Mouse (Mus musculus) cerebellum, adult 8-10 months (tissue): ENCODE data around the gene Tmem211.

Source experiments
- DNase-seq: peaks from one replicate; pipeline ENCODE4 v3.0.0; 2022

The Tmem211 gene

DNA sequence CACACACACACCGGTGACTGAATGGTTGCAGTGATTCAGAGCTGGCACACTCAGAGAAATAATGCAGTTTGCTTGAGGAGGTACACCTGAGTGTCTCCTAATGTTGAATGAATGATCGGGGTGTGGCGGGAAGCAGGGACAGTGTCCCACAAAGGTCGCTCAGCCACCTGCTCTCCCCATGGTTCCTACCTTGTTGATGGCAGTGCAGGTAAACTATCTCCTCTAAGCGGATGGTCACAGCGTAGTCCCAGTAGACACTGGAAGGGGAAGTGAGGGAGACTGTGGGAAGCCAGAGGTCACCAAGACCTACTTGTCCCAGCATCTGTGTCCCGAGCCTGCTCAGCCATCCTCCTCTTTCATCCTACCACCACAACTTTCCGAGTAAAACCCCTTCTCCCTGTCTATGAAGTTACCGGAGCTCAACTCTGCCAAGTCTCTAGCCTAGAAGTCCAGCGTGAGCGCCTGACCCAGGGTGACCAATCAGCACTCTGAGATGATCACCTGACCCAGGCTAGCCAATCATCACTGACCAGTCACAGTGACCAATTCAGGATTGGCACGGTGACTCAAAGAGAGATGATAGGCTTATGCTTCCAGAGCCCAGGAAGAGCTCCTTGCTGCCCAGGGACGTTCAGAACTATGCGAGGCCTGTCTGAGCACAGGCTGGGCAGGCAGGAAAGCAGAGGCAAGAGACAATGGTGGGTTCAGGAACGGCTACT, 53.6 kb downstream of the Tmem211 start:
- DNase-seq, result no peak

DNA sequence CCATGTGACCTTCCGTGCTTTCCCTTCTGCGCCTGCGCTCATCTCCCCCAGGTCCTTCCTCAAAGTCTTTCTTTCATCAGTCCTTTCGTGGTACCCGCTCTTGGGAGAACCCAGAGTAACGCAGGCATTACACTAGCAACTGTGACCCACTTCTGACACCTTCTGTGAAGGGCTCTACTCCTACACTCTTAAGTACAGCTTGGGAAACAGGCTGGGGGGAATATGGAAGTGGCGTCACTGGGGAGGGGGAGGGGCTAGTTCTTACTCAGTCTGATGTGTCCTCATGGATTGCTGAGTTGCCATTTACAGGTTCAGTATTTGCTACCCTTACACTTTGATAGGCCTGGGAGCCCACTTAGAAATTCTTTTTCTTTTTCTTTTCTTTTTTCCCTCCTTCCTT, 54.8 kb downstream of the Tmem211 start:
- no peak for DNase-seq

DNA sequence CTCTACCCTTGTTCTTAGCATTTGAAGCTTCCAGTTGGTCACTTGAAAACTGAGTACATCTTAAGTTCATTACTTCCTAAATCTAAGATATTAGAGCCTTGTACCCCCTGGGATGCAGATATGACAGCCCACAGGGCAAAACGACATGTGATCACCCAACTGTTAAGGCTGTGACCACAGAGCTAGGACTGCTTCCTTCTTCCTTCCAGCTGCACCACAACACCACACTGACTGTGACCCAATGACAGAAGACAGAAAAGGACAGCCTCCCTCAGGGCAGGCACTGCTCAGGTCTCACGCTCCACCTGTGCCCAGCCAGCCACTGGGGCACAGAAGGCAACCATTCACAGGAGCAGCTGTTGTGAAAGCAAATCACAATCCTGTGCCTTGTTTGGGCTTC, 57.0 kb downstream of the Tmem211 start:
- DNase-seq, result no peak

DNA sequence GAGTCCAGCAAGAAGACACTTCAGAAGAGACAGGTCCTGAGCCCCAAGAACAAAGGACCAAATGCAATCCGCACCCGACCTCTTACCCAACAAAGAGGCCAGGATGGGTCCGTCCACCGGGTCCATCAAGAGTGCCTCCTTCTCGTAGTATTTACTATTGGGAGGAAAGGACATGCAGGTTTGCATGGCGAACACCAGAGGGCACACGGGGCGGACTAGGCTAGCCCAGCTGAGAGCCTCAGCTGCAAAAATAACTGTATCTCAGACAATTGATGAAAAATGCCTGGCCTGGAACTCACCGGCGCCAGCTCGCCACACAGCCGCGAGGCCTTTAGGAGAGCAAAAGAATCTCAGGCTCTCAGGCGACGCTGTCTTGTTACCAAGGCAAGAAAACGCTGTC, 58.8 kb downstream of the Tmem211 start:
- DNase-seq, result no peak

DNA sequence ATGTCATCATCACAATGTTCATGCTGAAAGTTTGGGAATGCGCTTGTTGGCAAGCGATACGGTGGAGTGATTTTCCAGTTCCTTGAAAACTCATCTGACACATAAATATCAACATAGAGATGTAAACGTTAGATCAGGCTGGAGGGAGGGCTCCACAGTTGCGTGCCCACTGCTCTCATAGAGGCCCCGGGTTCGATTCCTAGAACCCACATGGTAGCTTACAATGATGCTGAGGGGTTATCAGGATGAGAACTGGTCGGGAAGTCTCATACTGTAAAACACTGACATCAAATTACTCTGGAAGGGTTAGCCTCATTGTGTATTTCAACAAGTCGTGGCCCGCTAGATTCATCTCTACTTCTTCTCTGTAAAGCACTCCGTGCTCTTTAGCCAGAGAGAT, 59.3 kb downstream of the Tmem211 start:
- DNase-seq, result no peak

DNA sequence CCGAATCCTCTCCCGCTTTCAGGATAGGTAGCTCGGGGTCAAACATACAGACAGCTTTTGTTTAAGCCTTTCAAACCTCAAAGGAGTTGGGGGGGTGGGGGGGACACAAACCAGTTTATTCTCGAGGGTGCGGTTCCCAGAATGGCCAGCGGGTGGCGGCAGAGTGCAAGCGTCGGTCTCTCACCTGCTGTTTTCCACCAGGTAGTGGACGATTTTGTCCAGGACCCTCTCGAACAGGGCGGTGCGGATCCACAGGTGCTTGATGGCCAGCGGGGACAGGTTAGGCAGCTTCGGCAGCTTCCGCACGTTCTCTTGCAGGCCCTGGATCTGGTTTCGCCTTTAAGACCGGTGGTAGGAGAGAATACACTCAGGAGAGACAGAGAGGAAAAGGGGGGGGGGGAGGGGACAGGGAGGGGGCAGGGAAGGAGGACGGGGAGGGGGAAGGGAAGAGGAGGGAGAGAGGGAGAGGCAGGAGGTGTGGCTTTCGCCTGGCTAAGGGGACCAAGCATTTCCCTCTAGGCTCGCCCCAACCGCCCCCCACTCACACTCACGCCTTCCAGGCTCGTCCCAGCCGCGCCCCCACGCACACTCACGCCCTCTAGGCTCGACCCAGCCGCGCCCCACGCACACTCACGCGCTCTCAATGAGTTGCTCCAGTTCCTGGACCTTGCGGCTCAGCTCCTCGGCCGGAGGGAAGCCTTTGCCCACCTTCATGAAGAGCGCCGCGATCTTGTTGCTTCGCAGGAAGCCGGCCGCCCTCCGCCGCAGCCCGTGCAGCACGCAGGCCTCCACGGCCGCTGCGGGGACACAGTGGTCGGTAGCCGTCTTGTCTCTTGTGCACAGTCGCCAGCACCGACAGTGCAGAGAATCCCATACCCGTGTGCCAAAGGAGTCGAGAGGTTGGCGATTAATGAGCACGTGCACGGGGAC, 60.1 kb downstream of the Tmem211 start:
- DNase-seq, result peak; percentile 90

DNA sequence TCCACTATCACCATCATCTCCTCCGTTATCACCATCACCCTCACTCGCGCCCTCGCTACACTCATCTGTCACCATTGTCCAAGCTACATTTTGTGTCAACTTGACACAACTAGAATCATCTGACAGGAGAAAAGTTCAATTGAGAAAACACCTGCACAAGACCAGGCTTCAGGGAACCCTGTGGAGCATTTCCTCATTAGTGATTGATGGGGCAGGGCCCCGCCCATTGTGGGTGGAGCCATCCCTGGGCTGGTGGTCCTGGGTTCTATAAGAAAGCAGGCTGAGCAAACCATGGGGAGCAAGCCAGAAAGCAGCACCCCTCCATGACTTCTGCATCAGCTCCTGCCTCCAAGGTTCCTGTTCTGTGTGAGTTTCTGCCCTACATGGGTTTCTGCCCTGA, 61.1 kb downstream of the Tmem211 start:
- DNase-seq, result peak; percentile 30

DNA sequence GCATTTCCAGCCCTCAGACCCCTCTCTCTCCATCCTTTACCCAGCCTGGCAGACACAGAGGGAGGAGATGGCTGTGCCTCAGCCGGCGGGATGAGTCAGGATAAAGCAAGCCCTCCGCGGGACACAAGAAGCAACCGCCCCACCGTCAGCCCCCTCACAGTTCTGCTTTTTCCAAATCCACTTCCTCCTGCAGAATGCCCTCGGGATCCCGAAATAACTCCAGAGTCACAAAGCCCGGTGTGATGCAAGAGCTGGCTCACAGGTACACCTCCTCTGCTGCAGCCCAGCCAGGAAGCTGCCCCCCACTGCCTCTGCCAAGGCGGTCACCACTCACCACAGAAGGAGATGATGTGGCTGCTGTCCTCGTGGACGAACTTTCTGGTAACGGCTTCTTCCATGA, 61.8 kb downstream of the Tmem211 start:
- peak; percentile 48 for DNase-seq
